Mouse (Mus musculus) right cerebral cortex, postnatal 36 days (tissue): ENCODE measurements around the gene Olfr1419.
"Not testable (repeated sequence)": the region's sequence is repeated elsewhere in the genome, so short reads cannot be mapped to it uniquely, and the experiment has no call there.

Experiments
- DNase-seq, 2 experiments: peaks; one replicate each; pipeline ENCODE4 v3.0.0; 2022; ENCODE audit warnings: low spot score in 2 of 2, mixed read lengths in 1 of 2

Olfr1419 gene

DNA sequence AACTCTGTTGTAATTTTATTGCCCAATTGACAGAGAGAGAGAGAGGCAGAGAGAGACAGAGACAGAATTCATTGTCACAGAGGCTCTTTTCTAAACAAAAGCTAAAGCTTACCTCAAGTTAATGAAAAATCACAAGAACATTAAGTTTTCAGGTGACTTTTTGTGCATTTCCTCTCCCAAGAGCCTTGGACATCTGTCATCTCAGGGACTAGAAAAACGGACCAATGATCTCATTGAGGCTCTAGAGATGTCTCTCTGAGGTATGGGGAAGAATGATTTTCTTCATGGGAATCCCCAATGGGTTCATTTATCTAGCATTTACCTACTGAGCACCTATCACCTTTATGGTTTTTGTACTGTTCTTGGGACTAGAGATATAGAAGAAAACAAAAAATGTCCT lies at the start of gene Olfr1419:
Gene Olfr1419 (minus strand): TSS at position 101 of the 400 bp plus-strand sequence.
- DNase-seq, result no peak

DNA sequence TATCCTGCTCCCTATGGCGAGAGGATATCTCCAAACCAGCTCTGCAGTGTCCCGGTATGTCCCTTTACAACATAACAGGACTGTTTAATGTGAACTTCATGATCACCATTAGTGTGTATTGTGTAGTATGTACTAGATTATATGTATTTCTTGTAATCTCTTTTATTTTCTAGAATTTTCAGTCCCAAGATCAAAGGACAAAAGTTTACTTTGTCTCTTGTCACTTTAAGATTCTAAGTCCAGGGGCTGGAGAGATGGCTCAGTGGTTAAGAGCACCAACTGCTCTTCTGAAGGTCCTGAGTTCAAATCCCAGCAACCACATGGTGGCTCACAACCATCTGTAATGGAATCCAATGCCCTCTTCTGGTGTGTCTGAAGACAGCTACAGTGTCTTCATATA lies 47.6 kb upstream of the Olfr1419 start:
- DNase-seq, result not testable (repeated sequence)

DNA sequence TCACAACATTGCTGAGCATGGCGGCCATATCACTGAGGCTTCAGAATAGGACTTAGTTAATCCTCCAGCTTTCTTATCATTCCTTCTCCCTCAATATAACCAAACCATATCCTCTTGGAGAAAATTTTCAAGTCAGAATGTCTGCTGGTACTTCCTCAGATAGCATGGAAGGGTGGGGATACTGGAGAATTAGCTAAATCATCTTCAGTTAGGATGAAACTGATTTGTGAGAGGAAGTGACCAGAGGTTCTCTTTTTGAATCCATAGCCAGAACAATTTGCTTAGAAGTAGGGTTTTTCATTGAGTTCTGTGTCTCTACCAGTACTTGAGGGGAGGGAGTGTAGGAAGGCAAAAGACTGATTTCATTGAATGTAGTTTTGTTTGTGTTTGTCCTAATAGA lies 47.2 kb upstream of the Olfr1419 start:
- no peak for DNase-seq

DNA sequence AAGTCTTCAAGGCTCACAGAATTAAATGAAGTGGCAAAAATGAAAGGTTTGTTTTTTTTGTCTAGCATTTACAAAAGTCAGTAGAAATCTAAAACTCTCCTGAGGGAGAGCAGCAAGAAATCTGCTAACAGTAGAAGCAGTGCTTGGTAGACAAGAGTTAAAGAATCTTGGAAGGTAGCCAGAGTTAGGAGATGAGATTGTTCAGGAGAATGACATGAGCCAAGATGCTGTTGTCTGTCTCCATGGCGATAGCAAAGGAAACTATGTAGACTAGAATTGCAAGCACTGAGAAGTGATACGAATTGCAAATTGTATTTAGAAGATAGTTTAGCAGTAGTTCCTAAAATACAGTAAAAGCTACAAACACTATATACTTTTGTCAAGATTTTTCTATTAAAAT lies 40.9 kb upstream of the Olfr1419 start:
- DNase-seq, result no peak

DNA sequence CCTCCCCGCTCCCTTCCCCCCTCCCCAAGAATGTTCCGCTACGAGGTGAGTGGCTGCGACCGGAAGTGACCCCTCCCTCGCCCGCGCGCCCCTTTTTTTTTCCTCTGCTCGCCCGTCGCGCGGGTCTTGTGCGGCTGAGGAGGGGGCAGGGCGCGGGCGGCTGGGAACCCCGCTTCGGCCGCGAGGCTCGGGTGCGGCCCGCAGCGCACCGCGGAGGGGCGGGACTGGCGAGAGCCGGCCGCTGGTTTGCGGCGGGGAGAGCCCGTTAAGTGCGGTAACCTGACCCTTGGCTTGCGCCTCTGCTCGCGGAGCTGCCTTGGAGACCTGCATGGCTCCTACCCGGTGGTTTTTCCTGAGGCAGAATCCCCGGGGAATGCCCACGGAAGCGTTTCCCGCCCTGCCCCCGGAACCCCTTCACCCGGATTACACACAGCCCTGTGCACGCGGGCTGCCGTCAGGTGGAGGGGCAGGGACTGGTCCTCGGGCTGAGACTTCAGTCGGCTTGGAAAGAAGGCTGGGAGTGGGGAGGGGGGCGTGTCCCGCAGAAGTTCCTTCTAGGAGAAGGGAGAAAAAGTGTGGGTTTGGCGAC lies 37.7 kb upstream of the Olfr1419 start:
- peak; percentile 14 to 28 for DNase-seq

DNA sequence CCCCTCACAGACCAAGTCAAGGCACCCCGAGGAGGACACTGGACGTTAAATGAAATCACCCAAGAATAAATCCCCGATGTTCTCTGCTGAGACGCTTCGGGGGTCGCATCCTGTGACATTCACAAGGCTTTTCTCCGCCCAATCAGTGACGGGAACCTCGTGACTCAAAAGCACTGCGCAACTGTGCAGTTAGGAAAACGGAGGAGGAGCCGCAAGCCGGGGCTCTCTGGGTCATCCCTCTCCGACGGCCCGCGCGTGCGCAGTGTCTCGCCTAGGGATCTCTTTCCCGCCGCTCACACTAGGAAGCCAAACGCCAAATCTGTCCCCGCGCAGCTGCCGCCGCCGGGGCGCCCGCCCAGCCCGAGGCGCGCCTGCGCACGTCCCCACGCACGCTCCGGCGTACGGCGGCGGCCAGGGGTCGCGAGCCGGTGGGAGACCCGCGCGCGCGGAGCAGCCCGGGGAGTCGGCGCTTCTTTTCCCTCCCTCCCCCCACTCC lies 37.2 kb upstream of the Olfr1419 start, which contains the start of gene Patl1:
Gene Patl1 (plus strand): TSS at position 363 of the 496 bp plus-strand sequence.
- DNase-seq, result peak; percentile 97 to 98

DNA sequence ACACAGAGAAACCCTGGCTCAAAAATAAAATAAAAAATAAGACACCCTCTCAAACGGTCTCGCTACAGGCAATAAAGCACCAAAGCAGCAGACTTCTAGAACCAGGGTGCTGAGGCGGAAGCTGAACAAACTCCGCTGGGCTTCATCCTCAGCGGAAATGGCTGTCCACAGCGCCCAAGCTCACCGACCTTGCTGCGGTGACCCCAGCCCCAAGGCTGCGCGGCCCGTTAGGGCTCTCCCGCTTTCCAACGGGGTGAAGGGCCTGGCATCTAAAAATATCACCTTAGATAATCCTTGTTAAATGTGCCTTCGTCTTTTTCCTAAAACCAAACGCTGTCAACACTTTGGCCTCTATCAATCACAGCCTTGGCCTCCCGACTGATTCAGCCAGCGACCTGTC lies 36.7 kb upstream of the Olfr1419 start:
- peak in 1 of 2 experiments; percentile 10 for DNase-seq

DNA sequence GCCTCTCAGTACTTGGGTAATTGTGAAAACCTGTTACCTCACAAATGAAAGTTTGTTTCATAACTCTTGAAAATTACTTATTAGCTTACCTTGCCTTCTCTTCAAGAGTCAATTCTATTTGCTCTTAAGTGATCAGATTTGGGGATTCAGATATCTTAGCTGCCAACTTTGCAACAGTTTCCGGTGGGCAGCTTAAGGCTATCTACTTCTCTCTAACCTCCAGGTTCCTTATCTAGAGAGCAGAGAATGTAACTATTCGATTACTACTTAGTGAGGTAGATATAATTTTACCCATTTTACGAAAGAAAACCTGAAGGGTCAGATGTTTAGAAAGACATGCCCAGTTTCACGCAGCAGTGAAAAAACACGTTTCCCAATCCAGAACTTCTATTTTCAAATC lies 36.1 kb upstream of the Olfr1419 start:
- no peak for DNase-seq

DNA sequence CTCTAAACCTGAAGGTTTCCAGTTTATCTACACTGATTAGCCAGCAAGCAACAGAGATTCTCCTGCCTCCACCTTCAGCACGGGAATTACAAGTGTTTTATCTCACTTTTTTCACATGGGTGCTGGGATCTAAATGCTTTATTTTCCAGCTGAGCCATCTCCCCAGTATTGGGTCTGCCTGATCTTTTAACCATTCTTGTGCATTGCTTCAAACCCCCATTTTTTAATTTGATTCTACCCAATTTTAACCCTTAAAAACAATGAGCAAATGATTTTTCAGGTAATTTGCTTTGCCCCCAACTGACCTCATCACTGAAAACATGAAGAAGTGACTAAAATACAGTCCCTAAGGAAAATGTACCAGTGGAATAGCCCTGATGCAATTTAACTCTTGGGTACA lies 11.4 kb upstream of the Olfr1419 start, which contains the start of gene Olfr1420:
Gene Olfr1420 (plus strand): TSS at position 301 of the 400 bp plus-strand sequence.
- DNase-seq, result no peak

DNA sequence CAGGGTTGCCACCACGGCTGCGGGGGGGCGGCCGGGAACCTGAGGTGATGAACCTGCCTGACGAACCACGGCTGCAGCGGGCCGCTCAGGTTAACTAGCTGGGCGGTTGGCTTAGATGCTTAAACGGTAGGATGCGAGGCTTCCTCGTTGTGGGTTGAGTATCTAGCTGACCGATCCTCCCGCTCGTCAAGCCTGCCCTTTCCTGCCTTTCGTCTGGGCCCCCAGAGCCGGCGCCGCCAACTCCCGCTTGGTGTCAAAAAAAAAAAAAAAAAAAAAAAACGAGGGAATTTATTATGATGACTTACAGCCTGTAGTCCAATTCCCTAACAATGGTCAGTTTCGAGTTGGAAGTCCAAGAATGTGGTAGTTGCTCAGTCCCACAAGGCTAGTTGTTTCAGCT lies 3.5 kb upstream of the Olfr1419 start:
- not testable (repeated sequence) for DNase-seq

DNA sequence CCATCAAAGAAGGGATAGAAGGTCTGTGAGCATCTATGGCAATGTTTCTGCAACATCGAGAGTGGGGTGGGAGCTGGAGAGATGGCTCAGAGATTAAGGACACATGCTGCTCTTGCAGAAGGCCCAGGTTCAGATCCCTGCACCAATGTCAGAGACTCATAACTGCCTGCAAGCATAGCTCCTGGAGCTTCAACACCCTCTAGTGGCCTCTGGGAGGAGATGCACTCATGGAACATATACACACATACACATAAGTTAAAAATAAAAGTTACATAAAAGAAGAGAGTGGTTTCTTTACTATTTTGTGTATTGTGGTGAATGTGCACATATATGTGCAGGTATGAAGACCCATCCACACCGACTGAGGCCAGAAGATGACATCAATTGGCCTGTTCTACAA lies 7.1 kb downstream of the Olfr1419 start:
- DNase-seq, result no peak

DNA sequence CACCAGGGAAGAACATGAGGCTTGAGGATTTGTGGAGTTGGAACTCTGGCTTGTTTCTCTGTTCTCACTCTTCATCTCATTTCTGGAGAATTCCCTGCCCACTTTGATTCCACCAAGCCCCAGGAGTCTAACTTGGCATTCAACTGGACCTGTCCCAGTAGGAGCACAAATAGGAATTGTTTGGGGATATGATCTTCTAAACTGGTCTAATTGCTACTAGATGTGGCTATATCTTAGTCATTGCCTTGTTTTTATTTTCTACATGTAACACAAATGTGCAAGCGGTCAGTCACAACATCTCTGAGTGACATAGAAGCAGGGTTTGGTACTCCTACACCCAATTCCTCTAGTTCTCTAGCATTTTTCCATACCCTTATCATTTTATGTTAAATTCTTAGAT lies 13.9 kb downstream of the Olfr1419 start, which contains the start of gene Olfr1418:
Gene Olfr1418 (minus strand): TSS at position 101 of the 400 bp plus-strand sequence.
- no peak for DNase-seq

DNA sequence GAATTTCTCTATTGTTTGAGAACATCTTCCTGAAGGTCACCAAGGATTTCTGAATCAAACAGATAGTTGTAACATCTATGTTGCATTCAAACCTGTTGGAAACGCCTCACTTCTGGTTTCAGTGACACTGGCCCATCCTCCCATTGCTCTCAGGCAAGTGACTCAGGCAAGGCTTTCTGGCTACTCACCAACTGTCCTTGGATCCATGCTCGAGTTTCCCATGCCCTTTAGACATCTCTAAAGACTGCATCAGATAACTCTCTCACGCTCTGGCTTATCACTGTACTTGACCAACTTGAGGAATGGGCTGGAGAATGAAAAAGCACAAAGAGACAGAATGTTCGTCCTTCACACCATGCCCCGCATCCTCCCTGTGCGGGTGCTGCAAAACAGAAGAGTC lies 18.4 kb downstream of the Olfr1419 start:
- no peak for DNase-seq

DNA sequence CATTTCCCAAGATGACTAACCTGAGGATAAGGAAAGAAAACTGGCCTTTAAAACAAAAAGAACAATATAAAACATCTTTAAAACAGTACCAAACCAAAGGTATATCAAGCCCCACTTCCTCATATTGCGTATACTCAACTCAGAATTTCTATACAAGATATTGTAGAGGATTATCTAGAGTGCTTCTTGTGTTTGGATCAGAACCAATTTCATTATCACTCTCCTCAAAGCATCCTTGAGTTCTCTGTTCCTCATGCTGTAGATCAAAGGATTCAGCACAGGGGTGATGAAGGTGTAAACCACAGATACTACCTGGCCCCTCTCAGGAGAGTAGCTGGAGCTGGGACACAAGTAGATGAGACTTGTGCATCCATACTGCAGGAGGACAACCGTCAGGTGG lies 20.1 kb downstream of the Olfr1419 start:
- DNase-seq, result no peak

DNA sequence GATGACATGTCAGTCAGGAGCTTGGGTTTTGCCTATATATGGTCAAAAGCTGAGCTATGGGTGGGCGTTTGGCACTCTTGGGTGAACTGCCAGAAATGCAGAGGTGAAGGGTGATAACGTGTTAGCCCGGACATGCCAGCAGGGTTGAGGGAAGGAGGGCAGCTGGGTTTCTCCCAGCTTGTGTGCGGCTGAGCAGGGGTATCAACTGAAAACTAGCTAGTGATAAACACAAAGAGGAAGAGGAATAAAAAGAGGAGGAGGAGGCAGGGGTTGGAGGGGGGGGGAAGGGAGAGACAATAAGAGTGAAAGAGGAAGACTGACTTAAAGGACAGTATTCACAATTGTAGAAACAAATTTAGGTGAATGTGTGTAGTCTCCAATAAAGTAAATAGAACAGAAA lies 22.3 kb downstream of the Olfr1419 start:
- no peak for DNase-seq

DNA sequence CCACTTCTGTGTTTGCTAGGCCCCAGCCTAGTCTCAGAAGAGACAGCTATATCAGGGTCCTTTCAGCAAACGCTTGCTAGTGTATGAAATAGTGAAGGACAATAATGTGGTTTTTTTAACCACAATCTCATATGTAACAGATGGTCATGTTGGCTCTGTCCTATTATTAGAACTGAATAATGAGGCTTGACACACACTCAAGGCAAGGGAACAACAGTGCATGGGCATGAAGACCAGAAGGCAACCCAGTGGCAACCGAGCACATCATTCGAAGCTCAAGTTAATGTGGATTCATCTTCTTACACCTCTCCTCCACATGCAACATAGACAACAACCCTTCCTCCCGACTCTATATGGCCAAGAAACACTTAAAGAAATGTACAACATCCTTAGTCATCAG lies 28.6 kb downstream of the Olfr1419 start:
- no peak for DNase-seq

DNA sequence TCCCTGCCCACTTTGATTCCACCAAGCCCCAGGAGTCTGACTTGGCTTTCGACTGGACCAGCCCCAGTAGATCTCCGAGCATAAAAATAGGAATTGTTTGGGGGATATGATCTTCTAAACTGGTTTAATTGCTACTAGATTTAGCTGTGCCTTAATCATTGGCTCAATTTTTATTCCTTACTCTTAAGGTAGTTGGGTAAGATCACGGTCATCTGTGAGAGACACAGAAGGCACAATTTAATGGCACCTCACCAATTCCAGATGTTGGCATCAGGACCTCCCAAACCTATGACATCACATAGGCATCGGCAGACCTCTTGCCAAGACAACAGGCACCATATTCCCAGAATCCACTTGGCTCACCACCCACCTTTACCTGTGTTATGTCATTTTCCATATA lies 35.8 kb downstream of the Olfr1419 start, which contains the start of gene Olfr1417:
Gene Olfr1417 (minus strand): TSS at position 101 of the 400 bp plus-strand sequence.
- DNase-seq, result no peak

DNA sequence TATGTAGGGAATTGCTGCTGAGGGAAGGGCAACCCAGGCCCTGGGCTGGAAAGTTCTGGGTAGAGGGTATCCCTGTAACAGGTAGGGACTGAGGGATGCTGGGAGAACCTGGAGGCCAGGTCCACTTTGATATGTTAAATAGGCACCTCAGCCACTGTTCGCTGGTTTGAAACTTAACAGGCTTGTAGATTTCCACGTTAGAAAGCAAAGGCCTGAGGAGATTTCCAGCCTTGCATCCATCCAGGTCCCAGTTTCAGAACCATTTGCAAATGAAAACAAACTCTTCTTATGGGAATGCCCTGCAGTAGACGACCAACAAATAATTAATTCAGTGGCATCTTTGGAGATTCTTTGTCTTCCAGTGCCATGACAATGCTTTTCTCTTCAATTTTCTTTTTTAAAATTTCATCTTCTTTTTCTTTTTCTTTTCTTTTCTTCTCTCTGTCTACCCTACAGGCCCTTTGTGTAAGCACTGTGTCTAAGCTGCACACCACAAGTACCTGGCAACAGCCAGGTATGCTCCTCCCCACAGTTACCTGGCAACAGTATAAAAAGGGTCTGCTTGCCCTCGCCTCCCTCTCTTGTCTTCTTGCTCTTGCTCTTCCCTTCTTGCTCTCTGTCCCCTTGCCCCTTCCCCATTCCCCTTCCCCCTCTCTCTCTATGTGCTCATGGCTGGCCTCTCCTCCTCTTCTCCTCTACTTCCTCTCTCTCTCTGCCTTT lies 51.4 kb downstream of the Olfr1419 start:
- DNase-seq, result no peak

DNA sequence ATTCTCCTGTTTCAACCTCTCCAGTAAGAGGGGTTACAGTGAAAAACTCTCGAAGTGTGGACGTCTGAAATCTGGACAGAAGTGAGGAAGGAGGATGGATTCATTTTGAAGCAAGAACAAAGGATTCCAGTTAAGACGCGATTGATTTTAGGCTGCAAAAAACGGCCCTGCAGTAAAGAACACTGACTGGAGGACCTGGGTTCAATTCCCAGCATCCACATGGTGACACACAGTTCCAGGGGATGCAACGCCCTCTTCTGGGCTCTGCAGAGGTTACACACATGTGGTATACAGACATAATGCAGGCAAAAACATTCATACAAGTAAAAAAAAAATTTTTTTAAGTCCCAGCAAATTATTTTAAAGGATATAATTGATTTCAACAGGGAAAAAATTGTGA lies 54.7 kb downstream of the Olfr1419 start:
- DNase-seq, result no peak

DNA sequence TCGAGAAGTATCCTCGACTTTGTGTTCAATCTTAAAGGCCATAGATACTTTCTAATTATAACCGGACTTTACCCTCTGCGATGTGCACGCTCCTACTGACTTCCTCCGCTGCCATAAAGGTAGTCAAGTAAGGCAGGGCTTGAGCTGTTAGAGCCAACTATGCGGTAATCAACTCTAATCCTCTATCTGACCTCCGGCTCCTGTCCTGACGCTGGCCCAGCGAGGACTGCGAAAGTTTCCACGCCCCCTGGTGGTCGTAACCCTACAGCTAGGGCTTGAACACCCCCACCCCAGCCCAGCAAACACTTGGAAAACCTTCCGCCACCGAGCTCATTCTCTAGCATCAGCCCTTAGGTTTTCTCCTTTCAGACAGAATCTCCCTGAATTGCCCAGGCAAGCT lies 55.1 kb downstream of the Olfr1419 start:
- DNase-seq, result peak in 1 of 2 experiments; percentile 12

DNA sequence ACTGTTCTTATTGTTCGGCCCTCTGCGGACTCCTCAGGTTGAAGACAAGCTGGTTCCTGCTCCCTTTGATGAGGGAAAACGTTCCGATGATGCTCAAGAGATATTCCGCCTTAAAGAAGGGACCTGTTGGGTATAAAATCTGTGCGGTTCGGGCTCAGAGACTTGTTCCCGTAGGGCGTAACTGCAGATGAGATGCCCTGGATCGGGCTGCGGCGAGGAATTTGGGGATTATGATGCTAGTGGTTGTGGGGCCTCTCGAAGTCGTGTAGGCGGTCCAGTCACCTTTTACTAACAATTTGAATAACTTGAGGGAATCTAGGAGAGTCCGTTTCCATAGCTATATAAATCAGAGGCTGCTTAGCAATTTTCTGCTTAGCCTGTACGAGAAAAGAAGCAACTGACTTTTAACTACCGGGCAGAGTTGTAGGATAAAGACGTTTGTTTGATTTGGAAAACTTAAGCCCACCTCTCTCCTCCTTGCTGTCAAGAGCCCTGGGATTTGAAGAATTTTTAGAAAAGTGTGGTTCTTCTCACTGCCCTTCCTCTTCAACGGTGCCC lies 55.7 kb downstream of the Olfr1419 start, which contains the start of gene Stx3:
Gene Stx3 (minus strand): TSS at position 261 of the 558 bp plus-strand sequence.
- no peak for DNase-seq
